Mouse (Mus musculus): ENCODE data around the gene Snx29.

Gene Snx29

GRCm38 (mm10) chr16:11728627-11729026 lies 405.9 kb downstream of the Snx29 start:
- DNase-seq (ENCODE audit: low read depth, low spot score) = no peak

- no peak for DNase-seq (ENCODE audit: low read depth, low spot score)
Observed at GRCm38 (mm10) chr16:11729111-11729510, 406.4 kb downstream of the Snx29 start.

DNA sequence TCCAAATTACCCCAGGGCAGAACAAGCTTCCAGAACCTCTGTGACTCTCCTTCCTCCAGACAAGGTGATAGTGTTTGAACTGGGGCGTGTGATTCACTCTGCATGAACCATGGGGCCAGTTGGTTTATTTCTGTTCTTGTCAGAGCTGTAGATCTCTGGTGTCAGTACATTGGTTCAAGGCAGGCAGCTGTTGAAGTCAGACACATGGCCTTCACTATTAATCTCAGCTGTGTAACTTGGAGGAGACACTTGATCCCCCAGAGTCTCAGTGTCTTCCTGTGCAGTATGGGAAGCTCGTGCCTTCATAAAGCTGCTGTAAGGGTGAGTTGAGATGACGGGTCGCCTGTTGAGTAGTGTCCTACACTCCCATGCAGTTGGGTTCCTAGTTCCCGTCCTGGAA lies 407.1 kb downstream of the Snx29 start:
- DNase-seq (ENCODE audit: low read depth, low spot score) = no peak

- no peak for DNase-seq (ENCODE audit: low read depth, low spot score)
Observed at GRCm38 (mm10) chr16:11731014-11731535, 408.4 kb downstream of the Snx29 start.

- DNase-seq (ENCODE audit: low read depth, low spot score) = no peak
Observed at GRCm38 (mm10) chr16:11738341-11738740, 415.6 kb downstream of the Snx29 start.

GRCm38 (mm10) chr16:11741951-11742350 lies 419.2 kb downstream of the Snx29 start:
- no peak for DNase-seq (ENCODE audit: low read depth, low spot score)

GRCm38 (mm10) chr16:11742351-11742750 lies 419.6 kb downstream of the Snx29 start:
- no peak for DNase-seq (ENCODE audit: low read depth, low spot score)

- DNase-seq (ENCODE audit: low read depth, low spot score) = no peak
Observed at GRCm38 (mm10) chr16:11743013-11743412, 420.3 kb downstream of the Snx29 start.

DNA sequence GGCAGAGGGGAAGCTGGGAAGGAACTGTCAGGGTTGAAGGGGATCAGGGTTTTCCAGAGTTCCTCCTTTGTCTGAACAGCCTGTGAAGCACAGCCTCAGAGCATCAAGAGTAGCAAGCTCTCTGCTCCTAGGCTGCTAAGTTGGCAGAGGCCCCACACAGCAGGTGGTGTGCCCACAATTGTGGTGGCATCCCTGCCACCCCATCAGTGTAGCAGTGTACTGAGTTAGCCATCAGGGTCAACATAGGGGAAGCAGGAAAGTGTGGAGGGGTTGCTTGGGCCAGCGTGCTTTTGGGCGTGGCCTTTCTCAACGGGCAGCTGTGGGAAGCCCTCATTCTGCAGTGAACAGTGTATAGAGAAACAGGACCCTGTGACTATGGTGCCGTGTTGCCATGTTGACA lies 421.0 kb downstream of the Snx29 start:
- no peak for DNase-seq (ENCODE audit: low read depth, low spot score)

DNA sequence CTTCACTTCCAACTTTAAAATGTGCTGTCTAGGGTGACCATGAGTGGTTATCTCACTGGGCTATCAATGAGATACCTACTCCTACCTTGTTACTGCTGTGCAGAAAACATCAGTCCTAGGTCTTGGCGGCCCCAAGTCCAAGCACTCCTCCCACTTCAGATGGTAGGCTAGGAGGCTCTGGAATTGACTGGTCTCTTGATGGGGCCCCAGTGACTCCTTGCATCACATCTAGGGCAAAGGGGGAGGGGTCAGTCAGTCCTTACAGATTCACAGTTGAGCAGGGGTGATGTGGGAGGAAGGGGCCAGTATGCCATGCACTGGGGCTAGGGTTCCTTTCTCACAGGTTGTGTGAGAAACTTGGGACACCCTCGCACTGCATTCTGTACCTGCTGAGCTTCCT lies 423.3 kb downstream of the Snx29 start:
- no peak for DNase-seq (ENCODE audit: low read depth, low spot score)

GRCm38 (mm10) chr16:11747867-11748266 lies 425.2 kb downstream of the Snx29 start:
- no peak for DNase-seq (ENCODE audit: low read depth, low spot score)

- no peak for DNase-seq (ENCODE audit: low read depth, low spot score)
Observed at GRCm38 (mm10) chr16:11749111-11749510, 426.4 kb downstream of the Snx29 start.

DNA sequence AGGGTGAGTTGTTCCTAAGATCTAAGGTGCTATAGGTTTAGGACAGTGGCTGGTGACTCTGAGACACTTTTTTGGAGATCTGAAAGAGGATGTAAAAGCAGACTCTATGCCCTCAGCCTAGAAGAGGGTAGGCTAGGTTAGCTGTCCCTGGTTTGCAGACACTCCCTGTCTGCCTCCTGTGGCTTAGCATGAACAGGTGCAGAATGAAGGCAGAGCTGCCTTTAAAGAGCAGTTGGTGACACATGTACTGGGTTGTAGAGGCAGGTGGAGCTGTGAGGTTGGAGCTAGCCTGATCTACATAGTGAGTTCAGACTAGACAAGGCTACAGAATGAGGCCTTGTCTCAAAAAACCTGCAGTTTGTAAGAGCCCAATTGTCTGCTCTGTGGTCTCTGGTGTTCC lies 427.9 kb downstream of the Snx29 start:
- DNase-seq (ENCODE audit: low read depth, low spot score) = no peak

DNA sequence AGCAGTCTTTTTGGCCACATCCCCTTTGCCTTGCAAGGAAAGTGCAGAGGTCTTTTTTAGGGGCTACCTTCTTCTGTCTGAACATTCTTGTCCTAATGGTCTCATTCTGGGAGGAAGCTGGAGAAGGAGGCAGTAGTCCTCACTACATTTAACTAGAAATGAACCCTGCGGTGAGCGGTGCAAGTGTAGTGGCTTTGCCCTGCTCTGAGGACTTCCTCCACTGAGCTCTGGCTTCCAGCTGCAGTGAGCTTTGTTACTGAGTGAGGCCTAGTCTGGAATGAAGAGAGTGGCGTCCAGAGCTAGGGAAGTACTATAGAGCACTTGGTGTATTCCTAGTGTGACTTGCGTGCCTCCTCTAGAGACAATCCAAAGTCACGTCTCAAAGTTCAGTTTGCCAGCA lies 429.8 kb downstream of the Snx29 start:
- no peak for DNase-seq (ENCODE audit: low read depth, low spot score)

GRCm38 (mm10) chr16:11753466-11753865 lies 430.8 kb downstream of the Snx29 start:
- no peak for DNase-seq (ENCODE audit: low read depth, low spot score)

DNA sequence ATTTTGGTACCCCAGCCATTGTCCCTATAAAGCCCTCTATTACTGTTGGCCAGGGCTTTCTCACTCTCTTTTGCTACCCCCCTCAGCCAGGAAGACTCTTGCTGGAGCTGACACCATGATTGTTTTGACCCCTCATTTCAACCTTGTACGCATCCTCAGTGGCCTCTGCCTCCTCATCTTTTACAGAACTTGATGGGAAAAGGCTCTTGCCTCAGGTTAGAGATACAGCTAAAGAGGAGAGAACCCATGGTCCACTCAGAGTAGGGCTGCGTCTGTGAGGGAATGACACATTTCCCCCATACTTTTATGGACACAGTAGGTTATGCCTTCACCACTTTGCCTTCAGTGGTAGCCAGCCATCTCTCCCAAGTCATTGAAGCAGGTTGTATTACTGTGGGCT lies 431.4 kb downstream of the Snx29 start:
- no peak for DNase-seq (ENCODE audit: low read depth, low spot score)

- no peak for DNase-seq (ENCODE audit: low read depth, low spot score)
Observed at GRCm38 (mm10) chr16:11755281-11756066, 432.8 kb downstream of the Snx29 start.

GRCm38 (mm10) chr16:11756598-11757245 lies 434.0 kb downstream of the Snx29 start:
- no peak for DNase-seq (ENCODE audit: low read depth, low spot score)

- no peak for DNase-seq (ENCODE audit: low read depth, low spot score)
Observed at GRCm38 (mm10) chr16:11757471-11757870, 434.8 kb downstream of the Snx29 start.

DNA sequence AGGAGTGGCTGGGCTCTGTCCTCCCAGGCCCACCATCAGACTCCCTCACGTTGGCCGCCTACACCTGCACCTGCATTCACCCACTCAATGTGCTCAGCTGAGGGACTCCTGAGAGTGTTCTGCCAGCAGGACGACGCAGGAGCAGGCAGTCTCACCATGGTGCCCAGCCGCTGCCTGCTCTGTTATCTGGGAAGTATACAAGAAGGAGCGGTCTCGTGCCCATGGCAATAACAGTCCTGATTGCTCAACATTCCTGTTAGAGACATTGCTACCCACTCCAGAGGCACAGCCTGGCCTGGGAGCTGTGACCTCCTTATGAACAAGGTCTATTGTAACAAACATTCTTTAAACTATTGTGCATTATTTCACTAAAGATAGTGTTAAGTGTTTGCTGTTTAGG lies 435.2 kb downstream of the Snx29 start:
- DNase-seq (ENCODE audit: low read depth, low spot score) = no peak

DNA sequence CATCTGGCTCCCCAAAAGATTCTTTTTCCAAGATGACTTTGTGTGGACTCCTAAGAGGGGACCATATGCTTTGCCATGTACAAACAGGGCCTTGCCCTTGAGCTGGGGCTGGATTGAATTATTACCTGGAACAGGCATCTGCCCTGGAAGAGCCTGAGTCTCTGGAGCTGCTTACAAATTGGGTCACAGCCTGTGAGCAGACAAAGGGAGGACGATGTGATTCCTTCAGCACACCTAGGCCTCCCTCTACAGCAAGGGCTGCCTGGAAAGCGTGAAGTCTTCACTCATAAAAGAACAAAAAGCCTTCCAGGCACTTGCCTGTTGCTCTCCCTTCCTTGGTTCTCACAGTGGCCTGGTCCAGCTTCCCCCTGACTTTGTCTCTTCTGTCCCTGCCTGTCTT lies 449.6 kb downstream of the Snx29 start:
- no peak for DNase-seq (ENCODE audit: low read depth, low spot score)

- no peak for DNase-seq (ENCODE audit: low read depth, low spot score)
Observed at GRCm38 (mm10) chr16:11774321-11774720, 451.6 kb downstream of the Snx29 start.

- no peak for DNase-seq (ENCODE audit: low read depth, low spot score)
Observed at GRCm38 (mm10) chr16:11776528-11776927, 453.8 kb downstream of the Snx29 start.

All from retina, postnatal 7 days (tissue).